Mouse (Mus musculus) spleen, embryonic (tissue): ENCODE data around the gene Tiam1.

Experiments
- CTCF ChIA-PET: fragments of 350-600 bp; sonication (Branson Sonifier 250); formaldehyde crosslinking; loops from one replicate; lab custom pipeline; 2022; lab: Charles Lee

The Tiam1 gene

GRCm38 (mm10) chr16:90144541-90144940 is 972 bp upstream of the Tiam1 start:
- CTCF ChIA-PET = no interaction called here

GRCm38 (mm10) chr16:90143416-90143759 is 181 bp downstream of the Tiam1 start:
- CTCF ChIA-PET = no interaction called here

- CTCF ChIA-PET = no interaction called here
These were observed 774 bp downstream of the Tiam1 start for GRCm38 (mm10) chr16:90142574-90143415.

- CTCF ChIA-PET = no interaction called here
These were observed 1.4 kb downstream of the Tiam1 start for GRCm38 (mm10) chr16:90142247-90142573.

DNA sequence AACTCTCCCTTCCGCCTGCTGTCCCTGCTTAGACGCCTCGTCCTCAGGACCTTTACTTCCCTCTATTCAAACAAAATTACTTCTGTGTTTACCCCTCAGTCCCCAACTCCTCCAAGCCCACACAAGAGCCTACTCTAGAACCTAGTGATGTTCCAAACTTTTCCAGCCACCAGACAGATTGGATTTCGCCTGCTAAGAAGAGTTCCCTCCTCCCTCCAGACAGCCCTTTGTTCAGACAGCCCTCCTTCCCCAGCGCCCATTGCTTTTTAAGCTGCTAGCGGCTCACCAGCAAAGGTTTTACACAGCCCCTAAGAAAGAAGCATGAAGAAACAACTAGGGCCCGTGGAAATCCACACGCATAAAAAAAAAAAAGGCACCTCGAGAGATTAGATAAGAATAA is 2.0 kb downstream of the Tiam1 start:
- CTCF ChIA-PET = no interaction called here

DNA sequence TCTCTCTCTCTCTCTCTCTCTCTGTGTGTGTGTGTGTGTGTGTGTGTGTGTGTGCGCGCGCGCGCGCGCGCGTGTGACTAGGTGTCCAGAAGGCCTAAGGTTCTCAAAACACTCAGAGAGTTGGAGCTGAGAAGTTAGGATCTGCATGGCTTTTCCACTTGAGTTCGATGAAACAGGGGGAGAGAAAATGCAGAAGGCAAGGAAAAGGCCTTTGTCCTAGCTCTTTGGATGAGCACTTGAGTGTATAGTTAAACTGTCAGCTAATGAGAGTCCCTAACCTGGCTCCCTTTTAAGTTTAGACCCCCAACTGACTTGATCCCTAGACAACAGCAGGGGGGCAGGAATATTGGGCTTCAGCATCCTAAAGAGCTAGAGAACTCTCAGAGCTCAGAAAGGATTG is 3.0 kb downstream of the Tiam1 start:
- CTCF ChIA-PET = no interaction called here

DNA sequence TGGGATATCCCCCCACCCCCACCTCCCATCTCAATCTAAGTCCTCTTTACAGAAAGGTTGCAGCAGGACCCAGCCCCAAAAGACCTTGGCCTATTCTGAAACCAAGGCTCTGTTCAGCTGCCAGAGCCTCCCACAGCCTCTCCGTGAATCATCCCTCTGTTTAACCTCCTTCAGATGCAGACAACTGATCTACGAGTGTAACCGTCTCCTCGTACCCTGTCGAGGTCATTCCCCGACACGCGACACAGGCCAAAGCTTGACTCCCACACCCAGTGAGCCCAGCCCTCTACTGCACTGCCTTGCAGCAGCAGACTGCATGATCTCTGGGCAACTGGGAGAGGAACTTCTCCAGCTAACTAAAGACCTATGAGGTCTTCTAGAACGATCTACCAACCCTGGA is 3.9 kb downstream of the Tiam1 start:
- CTCF ChIA-PET = no interaction called here

DNA sequence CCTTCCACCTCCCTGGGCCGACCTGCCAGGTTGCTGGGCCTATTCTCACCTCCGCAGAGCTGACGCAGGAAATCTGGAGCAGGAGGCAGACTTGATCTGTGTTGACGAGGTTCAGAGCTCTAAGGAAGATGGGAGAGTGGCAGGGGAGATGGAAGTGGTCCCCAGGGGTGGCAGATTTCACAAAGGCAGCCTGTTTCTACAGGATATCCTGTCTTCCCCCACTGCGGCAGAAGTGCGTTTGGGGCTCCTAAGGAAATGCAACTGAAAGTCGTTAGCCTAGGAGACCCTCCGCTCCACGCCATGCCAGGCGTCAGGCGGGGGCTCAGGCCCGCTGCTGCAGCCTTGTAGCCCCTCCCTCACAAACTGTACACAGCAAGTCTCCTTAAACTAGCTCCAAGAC is 5.4 kb downstream of the Tiam1 start:
- CTCF ChIA-PET = interaction anchor here (0.7 kb wide), 1 partner anchor 61 kb away, joined by 3 read pairs; no protein-coding TSS in a partner anchor

DNA sequence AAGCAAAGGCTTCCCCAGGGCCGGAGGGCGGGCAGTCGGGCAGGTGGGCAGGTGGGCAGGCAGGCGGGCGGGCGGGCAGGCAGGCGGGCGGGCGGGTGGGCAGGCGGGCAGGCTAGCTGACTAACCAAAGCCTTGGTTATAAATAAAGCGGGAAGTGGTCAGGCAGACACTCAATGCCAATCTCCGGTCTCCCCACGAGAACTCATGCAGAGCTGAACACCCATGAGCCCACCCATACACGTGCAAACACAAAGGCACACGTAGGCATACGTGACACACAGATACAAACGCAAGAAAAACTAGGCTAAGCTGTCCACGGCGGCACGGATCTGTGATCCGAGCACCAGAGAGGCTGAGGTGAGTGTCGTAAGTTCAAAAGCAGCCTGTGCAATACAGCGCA is 6.4 kb downstream of the Tiam1 start:
- CTCF ChIA-PET = no interaction called here

DNA sequence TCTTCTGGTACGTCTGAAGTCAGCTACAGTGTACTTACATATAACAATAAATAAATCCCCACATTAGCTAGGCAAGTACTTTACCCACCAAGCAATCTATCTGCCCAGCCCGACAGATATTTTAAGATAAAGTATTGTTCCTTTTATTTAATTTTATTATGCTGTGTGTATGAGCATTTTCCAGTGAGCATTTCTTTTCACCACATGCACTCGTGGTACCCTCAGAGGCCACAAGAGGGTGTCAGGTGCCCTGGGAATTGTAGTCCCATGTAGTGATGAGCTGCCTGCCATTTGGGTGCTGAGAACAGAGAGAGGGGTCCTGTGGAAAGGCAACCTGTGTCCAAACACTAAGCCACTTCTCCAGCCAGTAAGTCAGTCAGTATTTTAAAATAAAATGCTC is 8.0 kb downstream of the Tiam1 start:
- CTCF ChIA-PET = no interaction called here

- CTCF ChIA-PET = no interaction called here
These were observed 9.2 kb downstream of the Tiam1 start for GRCm38 (mm10) chr16:90134351-90134750.

GRCm38 (mm10) chr16:90132816-90133215 is 10.8 kb downstream of the Tiam1 start:
- CTCF ChIA-PET = no interaction called here

GRCm38 (mm10) chr16:90132331-90132730 is 11.2 kb downstream of the Tiam1 start:
- CTCF ChIA-PET = no interaction called here

DNA sequence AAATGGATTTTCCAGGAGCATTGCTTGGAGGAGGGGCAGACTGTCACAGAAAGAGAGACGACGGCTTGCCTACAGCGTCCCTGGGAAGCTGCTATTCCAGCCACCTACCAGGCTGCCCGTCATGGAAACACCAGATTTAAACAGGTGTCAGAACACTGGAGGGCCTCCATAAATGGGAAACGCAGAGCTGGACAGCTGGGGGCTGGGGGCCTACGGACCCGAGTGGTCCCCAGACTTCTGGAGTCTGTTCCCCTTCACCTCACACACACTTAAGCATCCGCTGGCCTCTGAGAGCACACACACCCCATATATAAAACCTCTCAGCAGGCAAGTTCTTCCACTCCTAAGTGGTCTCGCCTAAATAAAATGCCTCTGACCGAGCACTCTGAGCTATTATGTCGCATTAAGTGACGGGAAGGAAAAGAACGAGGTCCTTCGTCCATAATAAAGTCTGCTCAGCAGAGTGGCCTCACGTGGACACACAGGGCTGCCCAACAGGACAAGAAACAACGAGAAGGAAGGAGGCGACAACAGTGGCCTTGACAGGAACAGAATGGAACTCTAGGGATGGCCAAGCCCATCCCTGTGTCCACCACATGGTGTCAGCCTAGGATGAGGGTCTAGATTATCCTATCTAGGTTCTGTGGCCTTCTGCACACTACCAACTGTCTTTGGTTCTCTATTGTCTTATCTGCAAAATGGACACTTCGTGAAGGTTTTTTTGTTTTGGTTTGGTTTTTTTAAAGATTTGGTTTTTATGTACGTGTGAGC is 14.6 kb downstream of the Tiam1 start:
- CTCF ChIA-PET = no interaction called here

DNA sequence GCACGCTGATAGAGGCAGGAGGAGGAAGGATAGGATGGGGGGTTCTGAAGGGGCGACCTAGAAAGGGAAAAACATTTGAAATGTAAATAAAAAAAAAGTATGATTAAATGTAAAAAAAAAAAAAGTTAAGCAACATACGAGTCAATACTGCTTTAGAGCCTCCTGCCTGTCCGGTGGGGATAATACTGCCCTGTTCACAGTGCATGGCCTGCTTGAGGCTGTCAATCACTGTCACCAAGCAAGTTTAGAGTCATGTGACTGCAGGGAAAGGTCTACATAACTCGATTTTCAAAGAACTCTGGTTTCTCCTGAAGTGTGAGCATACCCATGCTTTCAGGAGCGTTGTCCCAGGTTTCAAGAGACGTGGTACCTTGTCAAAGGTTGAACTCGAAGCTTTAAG is 15.2 kb downstream of the Tiam1 start:
- CTCF ChIA-PET = no interaction called here

DNA sequence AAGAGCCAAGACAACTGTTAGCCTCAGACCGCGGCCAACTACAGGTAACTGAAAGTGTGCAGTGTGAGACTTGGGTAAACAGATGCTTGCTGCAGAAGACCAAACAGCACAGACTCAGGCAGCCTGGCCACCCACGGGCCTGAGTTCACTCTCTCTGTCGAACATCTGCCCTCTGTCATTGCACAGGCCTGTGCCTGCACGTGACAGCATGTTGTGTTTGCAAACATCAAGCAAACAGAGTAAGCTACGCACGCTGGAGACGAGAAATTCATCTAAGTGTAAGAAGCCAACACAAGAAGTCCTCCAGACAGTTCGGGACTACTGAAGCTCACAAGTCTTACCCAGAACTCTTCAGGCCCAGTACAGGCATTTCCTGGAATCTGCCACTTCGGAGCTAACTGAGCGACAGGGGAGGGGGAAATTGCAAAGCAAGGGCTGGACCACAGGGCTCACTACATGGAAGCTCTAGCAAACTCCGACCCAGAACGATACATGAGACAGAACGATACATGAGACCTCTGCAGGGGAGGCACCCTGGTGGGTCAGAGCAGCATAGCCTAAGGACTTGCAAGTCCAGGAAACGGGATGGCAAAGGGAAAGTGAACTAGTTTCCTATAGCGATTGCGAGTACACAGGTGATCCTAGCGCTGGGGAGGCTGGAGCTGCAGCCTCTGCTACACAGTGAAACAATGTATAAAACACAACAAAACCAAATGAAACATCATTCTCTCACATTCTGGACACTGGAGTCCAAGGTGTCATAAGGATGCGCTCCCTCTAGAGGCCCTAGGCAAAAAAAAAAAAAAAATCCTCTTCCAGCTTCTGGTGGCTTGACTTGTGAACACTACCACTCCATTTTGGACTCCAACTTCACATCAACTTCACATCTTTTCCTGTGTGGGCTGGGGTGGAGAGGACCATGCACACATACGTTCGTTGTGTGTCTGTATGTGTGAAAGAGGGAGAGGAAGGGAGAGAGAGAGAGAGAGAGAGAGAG is 18.0 kb downstream of the Tiam1 start:
- CTCF ChIA-PET = no interaction called here

DNA sequence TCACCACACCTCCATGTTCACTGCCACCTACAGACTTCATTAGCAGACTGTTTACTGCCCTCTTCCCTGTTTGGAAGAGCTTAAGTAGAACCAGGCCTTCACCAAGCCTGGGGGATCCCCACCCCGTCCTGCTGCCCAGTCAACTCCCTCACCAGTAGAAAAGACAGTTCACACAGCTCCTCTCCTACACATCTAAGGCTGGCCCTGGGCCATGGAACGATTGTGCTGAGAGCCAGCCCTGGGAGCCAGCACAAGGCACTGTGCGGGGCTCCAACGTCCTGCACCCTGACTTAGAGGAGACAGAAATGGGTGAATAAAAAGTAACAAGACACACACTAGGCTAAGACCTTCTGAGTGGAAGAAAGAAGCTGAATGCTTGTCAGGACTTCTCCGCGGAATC is 20.5 kb downstream of the Tiam1 start:
- CTCF ChIA-PET = interaction anchor here (0.6 kb wide), 1 partner anchor 37 kb away, joined by 11 read pairs; no protein-coding TSS in a partner anchor

DNA sequence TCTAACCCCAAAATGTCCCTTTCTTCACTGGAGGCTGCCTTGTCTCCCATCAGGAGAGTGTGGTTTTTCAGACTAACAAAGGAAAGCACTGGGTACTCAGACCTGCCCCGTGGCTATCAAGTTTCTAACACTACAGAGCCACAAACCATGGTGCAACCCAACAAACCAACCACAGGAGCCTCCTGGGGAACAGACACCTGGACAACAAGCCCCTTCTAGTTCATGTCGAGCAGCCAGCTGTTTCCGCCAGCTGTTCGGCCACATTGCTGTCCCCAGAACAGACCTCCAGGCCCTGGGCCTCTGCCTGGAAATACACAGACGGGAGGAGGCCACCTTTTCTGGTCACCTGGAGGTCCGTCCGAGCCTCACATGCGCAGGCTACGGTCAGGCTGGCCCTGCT is 21.1 kb downstream of the Tiam1 start:
- CTCF ChIA-PET = no interaction called here

GRCm38 (mm10) chr16:90121799-90122198 is 21.8 kb downstream of the Tiam1 start:
- CTCF ChIA-PET = no interaction called here

- CTCF ChIA-PET = interaction anchor here (0.6 kb wide), 1 partner anchor 53 kb away, joined by 3 read pairs; no protein-coding TSS in a partner anchor
These were observed 23.6 kb downstream of the Tiam1 start for GRCm38 (mm10) chr16:90119969-90120368.

DNA sequence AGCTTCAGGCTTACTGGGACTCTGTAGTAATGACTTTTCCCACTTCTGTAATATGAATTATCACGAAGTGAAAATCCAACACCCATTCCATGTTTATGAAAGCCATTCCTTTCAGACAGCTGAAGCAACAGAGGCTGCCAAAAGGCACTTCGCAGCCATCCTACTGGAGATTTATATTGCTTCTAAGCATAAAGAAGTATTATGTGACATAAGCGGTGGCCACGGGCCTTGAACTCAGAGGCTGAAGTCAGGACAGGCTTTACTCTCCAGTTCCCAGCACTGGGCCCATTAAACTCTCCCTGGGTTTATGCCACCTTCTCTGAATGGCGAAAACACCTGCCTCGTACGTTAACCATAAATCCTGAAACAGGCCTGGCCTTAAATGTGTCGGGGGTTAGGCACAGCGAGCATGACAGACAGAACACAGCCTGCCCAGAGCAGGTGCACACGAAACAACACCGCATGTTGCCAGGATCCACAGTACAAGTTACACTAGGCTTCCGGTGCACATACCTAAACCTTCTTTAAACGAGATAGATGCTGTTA is 26.9 kb downstream of the Tiam1 start:
- CTCF ChIA-PET = no interaction called here
